Mouse (Mus musculus): Measurements from ENCODE around the gene Hhat. TPM values are rescaled to one million over a fixed set of nuclear protein-coding genes. Genes with fewer than 3 reads are reported as not detected.

Hhat gene
- total and polyA plus RNA-seq, 2 experiments from 2014 or later = 3.5 to 5.4 TPM

DNA sequence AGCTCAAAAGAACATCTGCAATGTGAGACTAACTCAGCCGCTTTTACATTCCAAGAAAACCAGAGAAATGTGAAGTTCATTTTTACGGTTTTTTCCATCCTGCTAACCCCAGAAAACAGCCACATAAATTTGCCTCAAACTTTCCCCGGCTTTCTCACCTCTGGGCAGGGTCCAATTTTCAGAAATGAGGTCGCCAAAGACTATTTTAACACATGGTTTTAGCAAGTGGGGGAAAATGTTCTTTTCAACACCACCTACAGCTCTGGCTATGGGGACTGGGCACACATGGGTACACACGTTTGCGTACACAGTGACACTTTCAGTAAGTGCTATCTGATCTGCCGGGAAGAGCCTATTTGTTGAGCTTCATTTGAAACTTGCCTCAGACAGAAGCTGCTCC is 40.5 kb downstream of the Hhat start:
- Histone ChIP-seq H3K9me3 (ENCODE audit: low read length) (no peaks in the 10 kb centered on the region), H3K4me2 (ENCODE audit: low read depth, low read length) (no peak overlapping the region), H3K4me1 (ENCODE audit: insufficient read depth, low read length) (no peaks in the 10 kb centered on the region), H3K27me3 (ENCODE audit: insufficient read depth, low read length) (no peaks in the 10 kb centered on the region), H3K36me3 (ENCODE audit: insufficient read depth, low read length) (no peaks in the 10 kb centered on the region), H3K27ac (no peak overlapping the region), H3K9ac (replicated peaks; ENCODE audit: low read length) (no peak overlapping the region), H3K4me3 (ENCODE audit: low read length) (no peak overlapping the region)
- DNase-seq (ENCODE audit: low spot score) (no peak), ATAC-seq (no peak)
- WGBS = 80% methylated on average over 7 of the region's 7 CpGs
- TF ChIP-seq CTCF (IDR thresholded peaks at IDR 0.05; ENCODE audit: low read depth) = no peak

DNA sequence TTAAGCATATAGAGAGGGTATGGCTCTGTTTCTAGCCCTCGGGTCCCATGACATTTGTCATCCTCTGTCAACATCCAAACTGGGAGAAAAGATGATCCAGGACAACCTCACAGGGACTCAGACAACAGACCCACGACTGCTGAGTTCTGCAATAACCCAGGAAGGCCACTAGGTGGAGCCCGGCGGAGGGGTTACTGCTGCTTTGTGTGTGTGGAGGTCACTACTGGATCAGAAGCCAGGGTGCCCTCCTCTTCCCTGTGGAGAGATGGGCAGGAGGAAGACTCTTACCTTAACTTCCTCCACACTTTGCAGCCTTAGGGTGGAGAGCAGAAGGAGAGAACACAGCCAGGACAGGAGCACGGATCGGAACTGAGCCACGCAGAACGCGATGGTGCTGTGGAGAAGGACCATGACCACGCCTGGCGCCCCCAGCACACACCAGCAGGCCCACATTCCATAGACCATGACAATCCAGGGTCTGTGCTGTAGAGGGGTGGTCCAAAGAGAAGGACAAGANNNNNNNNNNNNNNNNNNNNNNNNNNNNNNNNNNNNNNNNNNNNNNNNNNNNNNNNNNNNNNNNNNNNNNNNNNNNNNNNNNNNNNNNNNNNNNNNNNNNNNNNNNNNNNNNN is 43.9 kb downstream of the Hhat start:
- Histone ChIP-seq H3K9ac (replicated peaks; ENCODE audit: low read length) (no peak overlapping the region), H3K9me3 (ENCODE audit: low read length) (no peaks in the 10 kb centered on the region), H3K36me3 (ENCODE audit: insufficient read depth, low read length) (no peaks in the 10 kb centered on the region), H3K27me3 (ENCODE audit: insufficient read depth, low read length) (no peaks in the 10 kb centered on the region), H3K27ac (no peak overlapping the region), H3K4me2 (ENCODE audit: low read depth, low read length) (no peak overlapping the region), H3K4me3 (ENCODE audit: low read length) (no peak overlapping the region), H3K4me1 (ENCODE audit: insufficient read depth, low read length) (no peaks in the 10 kb centered on the region)
- TF ChIP-seq CTCF (IDR thresholded peaks at IDR 0.05; ENCODE audit: low read depth) = peak; percentile 94
- ATAC-seq = peak; percentile 77
- peak; percentile 72 for DNase-seq (ENCODE audit: low spot score)
- WGBS = 56% methylated on average over 11 of the region's 11 CpGs

GRCm38 (mm10) chr1:192722147-192722546 is 48.9 kb downstream of the Hhat start:
- DNase-seq (ENCODE audit: low spot score) (peak; percentile 76), ATAC-seq (no peak)
- no peak overlapping the region for H3K4me3 ChIP-seq (ENCODE audit: low read length)
- H3K4me1 ChIP-seq (ENCODE audit: insufficient read depth, low read length) = no peaks in the 10 kb centered on the region
- no peak overlapping the region for H3K9ac ChIP-seq (replicated peaks; ENCODE audit: low read length)
- TF ChIP-seq CTCF (IDR thresholded peaks at IDR 0.05; ENCODE audit: low read depth) = peak; percentile 81
- 35% methylated on average over 5 of the region's 5 CpGs for WGBS
- no peaks in the 10 kb centered on the region for H3K36me3 ChIP-seq (ENCODE audit: insufficient read depth, low read length)
- H3K27me3 ChIP-seq (ENCODE audit: insufficient read depth, low read length) = no peaks in the 10 kb centered on the region
- no peak overlapping the region for H3K27ac ChIP-seq
- no peak overlapping the region for H3K4me2 ChIP-seq (ENCODE audit: low read depth, low read length)
- no peaks in the 10 kb centered on the region for H3K9me3 ChIP-seq (ENCODE audit: low read length)

DNA sequence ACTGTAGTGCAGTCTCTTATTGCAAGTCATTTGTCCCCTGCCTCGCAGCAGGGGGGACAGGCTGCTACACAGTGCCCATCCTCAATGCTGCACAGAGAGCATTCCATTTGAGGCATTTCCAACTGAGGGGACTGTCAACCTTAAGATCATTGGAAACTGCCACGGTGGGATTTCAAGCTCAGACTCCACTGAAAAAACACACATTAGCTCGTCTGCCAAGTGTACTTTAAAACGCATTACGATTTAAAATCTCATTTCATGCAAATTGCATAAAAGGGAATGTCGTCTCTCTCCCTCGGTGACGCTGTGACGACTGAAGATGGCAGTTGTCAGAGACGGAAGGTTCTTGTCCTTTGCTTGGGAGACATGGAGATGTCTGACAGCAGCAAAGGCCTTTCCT is 50.9 kb downstream of the Hhat start:
- Histone ChIP-seq H3K4me1 (ENCODE audit: insufficient read depth, low read length) (no peaks in the 10 kb centered on the region), H3K9me3 (ENCODE audit: low read length) (no peaks in the 10 kb centered on the region), H3K9ac (replicated peaks; ENCODE audit: low read length) (no peak overlapping the region), H3K36me3 (ENCODE audit: insufficient read depth, low read length) (no peaks in the 10 kb centered on the region), H3K27ac (no peak overlapping the region), H3K4me3 (ENCODE audit: low read length) (no peak overlapping the region), H3K4me2 (ENCODE audit: low read depth, low read length) (no peak overlapping the region), H3K27me3 (ENCODE audit: insufficient read depth, low read length) (no peaks in the 10 kb centered on the region)
- ATAC-seq (no peak), DNase-seq (ENCODE audit: low spot score) (peak; percentile 20)
- TF ChIP-seq CTCF (IDR thresholded peaks at IDR 0.05; ENCODE audit: low read depth) = no peak
- WGBS = 57% methylated on average over 10 of the region's 10 CpGs

DNA sequence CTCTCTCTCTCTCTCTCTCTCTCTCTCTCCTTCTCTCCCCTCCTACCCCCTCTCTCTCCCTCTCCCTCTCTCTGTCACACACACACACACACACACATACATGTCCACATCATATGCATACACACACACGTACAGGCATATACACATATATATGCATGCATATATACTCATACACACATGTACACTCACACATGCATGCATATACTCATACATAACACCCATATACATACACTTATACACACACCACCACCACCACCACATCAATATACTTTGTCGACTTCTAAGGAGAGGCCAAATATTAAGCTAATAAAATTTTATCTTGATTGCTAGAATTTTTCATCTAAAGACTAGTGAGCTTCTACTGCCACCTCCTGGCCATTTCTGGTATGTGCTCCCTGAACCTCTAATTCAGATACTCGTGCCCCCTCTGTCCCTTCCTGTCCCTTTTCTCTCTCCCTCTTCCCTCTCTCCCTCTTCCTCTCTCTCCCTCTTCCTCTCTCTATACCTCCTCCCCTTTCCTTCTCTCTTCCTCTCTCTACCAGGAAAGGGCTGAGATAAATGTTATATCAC is 59.2 kb downstream of the Hhat start:
- no peaks in the 10 kb centered on the region for H3K9me3 ChIP-seq (ENCODE audit: low read length)
- WGBS = 28% methylated on average over 3 of the region's 3 CpGs
- no peak overlapping the region for H3K4me2 ChIP-seq (ENCODE audit: low read depth, low read length)
- no peak overlapping the region for H3K9ac ChIP-seq (replicated peaks; ENCODE audit: low read length)
- ATAC-seq (no peak), DNase-seq (ENCODE audit: low spot score) (peak; percentile 82)
- peak; percentile 88 for TF ChIP-seq CTCF (IDR thresholded peaks at IDR 0.05; ENCODE audit: low read depth)
- no peaks in the 10 kb centered on the region for H3K36me3 ChIP-seq (ENCODE audit: insufficient read depth, low read length)
- H3K27me3 ChIP-seq (ENCODE audit: insufficient read depth, low read length) = no peaks in the 10 kb centered on the region
- no peak overlapping the region for H3K4me3 ChIP-seq (ENCODE audit: low read length)
- H3K27ac ChIP-seq = no peak overlapping the region
- no peaks in the 10 kb centered on the region for H3K4me1 ChIP-seq (ENCODE audit: insufficient read depth, low read length)

GRCm38 (mm10) chr1:192700339-192701073 is 70.5 kb downstream of the Hhat start:
- no peak for ATAC-seq

DNA sequence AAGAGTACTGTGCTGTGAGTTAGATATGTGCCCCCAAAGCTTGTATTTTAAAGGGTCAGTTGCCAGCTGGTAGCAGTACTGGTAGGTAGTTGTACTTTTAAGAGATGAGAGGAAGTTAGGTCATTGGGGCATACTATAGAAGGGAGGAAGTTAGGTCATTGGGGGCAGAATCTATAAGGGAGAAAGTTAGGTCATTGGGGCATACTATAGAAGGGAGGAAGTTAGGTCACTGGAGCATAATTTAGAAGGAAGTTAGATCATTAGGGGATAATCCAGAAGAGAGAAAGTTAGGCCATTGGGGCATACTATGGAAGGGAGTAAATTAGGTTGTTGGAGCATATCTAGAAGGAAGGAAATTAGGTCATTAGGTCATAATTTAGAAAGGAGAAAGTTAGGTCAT is 71.9 kb downstream of the Hhat start:
- H3K36me3 ChIP-seq (ENCODE audit: insufficient read depth, low read length) = no peaks in the 10 kb centered on the region
- no peak overlapping the region for H3K9ac ChIP-seq (replicated peaks; ENCODE audit: low read length)
- DNase-seq (ENCODE audit: low spot score) (no peak), ATAC-seq (no peak)
- H3K4me3 ChIP-seq (ENCODE audit: low read length) = no peak overlapping the region
- no peaks in the 10 kb centered on the region for H3K9me3 ChIP-seq (ENCODE audit: low read length)
- H3K4me1 ChIP-seq (ENCODE audit: insufficient read depth, low read length) = no peaks in the 10 kb centered on the region
- H3K27me3 ChIP-seq (ENCODE audit: insufficient read depth, low read length) = no peaks in the 10 kb centered on the region
- no peak overlapping the region for H3K4me2 ChIP-seq (ENCODE audit: low read depth, low read length)
- H3K27ac ChIP-seq = no peak overlapping the region
- TF ChIP-seq CTCF (IDR thresholded peaks at IDR 0.05; ENCODE audit: low read depth) = no peak

More at GRCm38 (mm10) chr1:192700339-192701073, 70.5 kb downstream of the Hhat start:
- no peak overlapping the region for H3K4me2 ChIP-seq (ENCODE audit: low read depth, low read length)
- no peak overlapping the region for H3K9ac ChIP-seq (replicated peaks; ENCODE audit: low read length)
- TF ChIP-seq CTCF (IDR thresholded peaks at IDR 0.05; ENCODE audit: low read depth) = no peak
- no peak overlapping the region for H3K27ac ChIP-seq
- no peaks in the 10 kb centered on the region for H3K9me3 ChIP-seq (ENCODE audit: low read length)
- no peak overlapping the region for H3K4me3 ChIP-seq (ENCODE audit: low read length)
- no peaks in the 10 kb centered on the region for H3K36me3 ChIP-seq (ENCODE audit: insufficient read depth, low read length)
- no peak for DNase-seq (ENCODE audit: low spot score)
- WGBS = 85% methylated on average over 8 of the region's 8 CpGs
- H3K4me1 ChIP-seq (ENCODE audit: insufficient read depth, low read length) = no peaks in the 10 kb centered on the region
- H3K27me3 ChIP-seq (ENCODE audit: insufficient read depth, low read length) = no peaks in the 10 kb centered on the region
